Mouse (Mus musculus) stomach, embryonic 14.5 days (tissue): ENCODE data around the gene Vmn1r67. TPM values are rescaled to one million over a fixed set of nuclear protein-coding genes. Genes with fewer than 3 reads are reported as not detected.
A peak's percentile ranks its signal among the peaks of the same experiment; 100 is the strongest.

Source experiments
- ATAC-seq: fragments of 200-750 bp; cut with Nextera tagmentation; 2 replicates; pipeline ENCODE4 v1.8.0; 2017; ENCODE audit warnings: low read depth, moderate TSS enrichment; ENCODE audit not compliant: insufficient number of reproducible peaks, insufficient read depth, low FRiP score
- H3K27ac ChIP-seq: fragments of 300-500 bp; sonication (generic); 2 replicates; pipeline ENCODE4 v1.5.1; 2014; ENCODE audit warnings: mild to moderate bottlenecking, low read length, moderate library complexity, mixed read lengths
- H3K27me3 ChIP-seq: fragments of 300-500 bp; sonication (generic); 2 replicates; pipeline ENCODE4 v1.6.1; 2014; ENCODE audit warnings: low read length, control low read depth, mixed read lengths; ENCODE audit not compliant: control insufficient read depth, insufficient read depth
- H3K36me3 ChIP-seq: fragments of 300-500 bp; sonication (generic); 2 replicates; pipeline ENCODE4 v1.6.1; 2014; ENCODE audit warnings: mild to moderate bottlenecking, control low read depth, low read length, moderate library complexity, mixed read lengths; ENCODE audit not compliant: control insufficient read depth, insufficient read depth
- H3K4me1 ChIP-seq: fragments of 300-500 bp; sonication (generic); 2 replicates; pipeline ENCODE4 v1.6.1; 2014; ENCODE audit warnings: low read length, control low read depth, mixed read lengths; ENCODE audit not compliant: control insufficient read depth, insufficient read depth
- H3K4me2 ChIP-seq: fragments of 300-500 bp; sonication (generic); replicated peaks from 2 replicates; pipeline ENCODE4 v1.6.1; 2014; ENCODE audit warnings: low read depth, low read length, control low read depth
- H3K4me3 ChIP-seq: fragments of 300-500 bp; sonication (generic); 2 replicates; pipeline ENCODE4 v1.5.1; 2014; ENCODE audit warnings: low read depth, low read length, control low read depth
- H3K9ac ChIP-seq: fragments of 300-500 bp; sonication (generic); replicated peaks from 2 replicates; pipeline ENCODE4 v1.6.1; 2014; ENCODE audit warnings: low read depth, mild to moderate bottlenecking, control low read depth, low read length, moderate library complexity, mixed read lengths
- H3K9me3 ChIP-seq: fragments of 300-500 bp; sonication (generic); 2 replicates; pipeline ENCODE4 v1.6.1; 2016; ENCODE audit warnings: low read depth, low read length, control low read depth; ENCODE audit not compliant: control insufficient read depth
- WGBS: fragments of 180-500 bp; shearing (Covaris S2); extraction: QIAGEN DNeasy Blood & Tissue Kit; methylation state at CpG from one replicate; pipeline ENCODE4 v1.1.7; 2014; 5-methylcytosine and 5-hydroxymethylcytosine counted together
- polyA plus RNA-seq: library from polyadenylated mRNA; unstranded; fragments of >200 nt; fragmentation: Nextera tagmentation; extraction: Ambion mirVana; gene quantifications from 2 replicates; pipeline ENCODE4 v1.2.1, GENCODE M21; 2014

Vmn1r67 gene
- not detected in 2 replicates for polyA plus RNA-seq

DNA sequence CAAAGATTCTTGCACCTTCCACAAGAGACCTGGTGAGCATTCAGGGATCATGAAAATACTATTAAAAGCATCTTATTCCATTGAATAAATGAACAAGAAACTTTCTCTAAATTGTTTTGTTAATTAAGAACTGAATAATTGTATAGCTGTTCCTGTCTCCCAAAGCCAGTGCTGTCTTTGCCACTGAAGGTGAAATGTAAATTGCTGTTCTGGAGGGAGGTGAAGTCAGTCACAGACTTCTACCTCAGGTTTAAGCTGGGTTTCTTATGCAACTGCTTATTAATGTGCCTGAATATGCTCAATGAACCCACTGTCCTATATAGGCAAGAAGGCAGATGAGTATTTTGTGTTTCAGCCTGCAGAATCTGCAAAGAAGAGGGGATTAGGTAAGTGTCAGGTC is at the start of gene Vmn1r67:
Gene Vmn1r67, plus strand, starts transcription at position 301 of the 400 bp plus-strand sequence.
- H3K27ac ChIP-seq, result no peak within 1 kb of the TSS
- H3K4me1 ChIP-seq, result no peaks in the 10 kb centered on the region
- H3K9ac ChIP-seq, result no peak within 1 kb of the TSS
- H3K4me2 ChIP-seq, result no peak within 1 kb of the TSS
- ATAC-seq, result no peak
- H3K9me3 ChIP-seq, result no peaks in the 10 kb centered on the region
- H3K36me3 ChIP-seq, result no peaks in the 10 kb centered on the region
- no peak within 1 kb of the TSS for H3K4me3 ChIP-seq
- no peaks in the 10 kb centered on the region for H3K27me3 ChIP-seq

DNA sequence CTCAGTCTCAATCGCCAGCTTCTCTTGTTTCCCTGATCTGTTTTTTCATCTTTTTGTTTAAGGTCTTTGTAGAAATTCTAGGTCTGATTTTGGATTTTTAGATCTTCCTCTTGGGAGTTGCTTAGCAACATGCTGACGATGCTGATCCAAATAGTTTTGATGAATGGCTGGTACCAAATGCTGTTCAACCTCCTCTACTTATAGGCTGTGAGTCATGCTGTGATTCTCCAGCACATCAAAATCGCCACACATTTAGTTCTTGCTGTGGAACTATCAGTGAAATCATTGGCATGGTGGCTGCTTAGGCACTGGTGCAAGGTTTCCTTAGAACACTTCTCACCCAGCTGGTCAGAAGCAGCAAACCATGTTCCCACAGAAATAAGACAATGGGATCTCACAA is 15.0 kb downstream of the Vmn1r67 start:
- Histone ChIP-seq H3K4me2 (no peak overlapping the region), H3K27ac (no peak overlapping the region), H3K9ac (no peak overlapping the region), H3K4me1 (no peaks in the 10 kb centered on the region), H3K4me3 (no peak overlapping the region), H3K27me3 (no peaks in the 10 kb centered on the region), H3K9me3 (no peaks in the 10 kb centered on the region; the same call in 1 of the 2 replicates), H3K36me3 (no peaks in the 10 kb centered on the region)
- no peak for ATAC-seq
- 69% methylated on average over 3 of the region's 3 CpGs for WGBS

DNA sequence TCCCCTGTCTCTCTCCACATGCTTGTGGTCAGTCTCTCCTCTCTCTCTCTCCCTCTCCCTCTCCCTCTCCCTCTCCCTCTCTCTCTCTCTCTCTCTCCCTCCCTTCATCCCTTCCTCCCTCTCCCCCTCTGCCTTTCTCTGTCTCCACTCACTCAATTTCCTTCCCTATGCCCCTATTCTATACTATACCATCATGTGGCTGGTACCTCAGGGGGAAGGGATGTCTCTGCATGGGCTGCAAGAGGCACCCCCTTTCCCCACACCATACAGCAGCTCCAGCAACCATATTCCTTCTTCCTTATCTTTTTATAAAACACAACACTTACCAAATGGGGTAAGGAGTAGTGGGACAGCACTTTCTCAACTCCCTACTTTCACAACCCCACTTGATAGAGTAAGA is 36.7 kb downstream of the Vmn1r67 start:
- no peaks in the 10 kb centered on the region for H3K36me3 ChIP-seq
- no peaks in the 10 kb centered on the region for H3K9me3 ChIP-seq
- no peaks in the 10 kb centered on the region for H3K4me1 ChIP-seq
- no peak overlapping the region for H3K9ac ChIP-seq
- H3K4me3 ChIP-seq, result no peak overlapping the region
- no peaks in the 10 kb centered on the region for H3K27me3 ChIP-seq
- no peak overlapping the region for H3K4me2 ChIP-seq
- ATAC-seq, result no peak
- no peak overlapping the region for H3K27ac ChIP-seq

DNA sequence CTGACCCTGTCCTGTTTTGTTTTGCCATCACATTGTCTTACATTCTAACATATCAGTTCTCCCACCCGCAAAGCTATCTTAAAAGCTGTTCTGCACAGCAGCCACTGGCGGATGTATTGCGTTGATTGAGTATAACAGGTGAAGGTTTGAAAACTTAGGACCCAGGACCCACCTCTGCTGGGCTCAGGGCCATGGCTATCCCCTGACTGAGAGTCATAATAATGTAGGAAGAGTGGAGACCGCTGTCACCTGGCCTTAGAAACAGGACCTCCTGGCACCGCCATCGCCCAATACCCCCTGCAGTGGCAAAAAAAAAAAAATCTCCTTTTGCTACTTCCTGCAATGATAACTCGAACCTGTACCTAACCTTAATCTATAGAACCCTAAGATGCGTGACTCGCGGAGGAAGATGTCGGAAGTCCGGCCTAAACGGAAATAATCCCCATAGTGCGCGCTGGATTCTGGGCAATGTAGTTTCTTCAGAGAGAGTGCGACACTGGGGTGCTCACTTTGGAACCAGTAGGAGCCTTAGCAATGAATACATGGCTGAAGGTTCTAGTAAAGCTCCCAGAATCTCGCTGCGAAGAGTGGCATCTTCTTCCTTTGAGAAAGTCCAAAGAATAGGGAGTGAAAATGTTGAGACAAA is 37.6 kb downstream of the Vmn1r67 start:
- Histone ChIP-seq H3K4me3 (no peak overlapping the region), H3K27ac (no peak overlapping the region), H3K27me3 (no peaks in the 10 kb centered on the region), H3K4me2 (no peak overlapping the region), H3K4me1 (no peaks in the 10 kb centered on the region), H3K36me3 (no peaks in the 10 kb centered on the region), H3K9me3 (no peaks in the 10 kb centered on the region), H3K9ac (no peak overlapping the region)
- ATAC-seq, result no peak
- WGBS, result 72% methylated on average over 18 of the region's 18 CpGs

DNA sequence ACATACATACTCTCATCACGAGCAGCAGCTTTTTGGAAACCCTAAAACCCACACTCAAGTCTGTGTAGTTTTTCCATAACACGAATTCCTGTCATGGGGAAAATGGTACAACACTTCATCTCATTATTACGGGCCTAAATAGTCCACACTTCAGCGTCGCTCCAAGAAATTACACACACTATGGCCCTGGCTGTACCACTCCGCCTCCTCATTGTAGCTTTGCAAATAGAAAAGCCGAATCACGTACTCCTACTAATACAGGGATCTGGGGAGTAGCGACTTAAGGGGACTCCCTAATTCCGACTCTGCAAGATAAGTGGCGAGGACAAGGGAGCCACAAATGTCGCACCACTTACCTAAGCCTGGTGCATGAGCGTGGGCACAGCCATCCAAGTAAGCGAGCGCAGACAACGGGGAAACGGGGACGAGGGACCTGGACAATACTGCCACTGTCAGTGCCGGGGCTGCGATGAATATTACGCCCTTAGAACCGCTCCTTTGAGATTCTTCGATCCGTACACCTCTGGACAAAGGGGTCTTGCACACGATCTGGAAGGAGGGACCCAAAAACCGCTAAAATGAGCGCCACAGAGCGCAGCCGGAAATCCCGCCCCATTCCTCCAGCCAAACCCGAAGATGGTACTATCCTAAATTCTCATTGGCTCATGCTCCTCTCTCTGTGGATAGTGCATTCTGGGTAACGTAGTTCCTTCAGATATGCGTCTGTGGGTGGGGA is 51.8 kb downstream of the Vmn1r67 start, which contains the start of gene Zik1:
Gene Zik1, minus strand, starts transcription at position 609 of the 736 bp plus-strand sequence.
- H3K27ac ChIP-seq, result no peak within 1 kb of the TSS

DNA sequence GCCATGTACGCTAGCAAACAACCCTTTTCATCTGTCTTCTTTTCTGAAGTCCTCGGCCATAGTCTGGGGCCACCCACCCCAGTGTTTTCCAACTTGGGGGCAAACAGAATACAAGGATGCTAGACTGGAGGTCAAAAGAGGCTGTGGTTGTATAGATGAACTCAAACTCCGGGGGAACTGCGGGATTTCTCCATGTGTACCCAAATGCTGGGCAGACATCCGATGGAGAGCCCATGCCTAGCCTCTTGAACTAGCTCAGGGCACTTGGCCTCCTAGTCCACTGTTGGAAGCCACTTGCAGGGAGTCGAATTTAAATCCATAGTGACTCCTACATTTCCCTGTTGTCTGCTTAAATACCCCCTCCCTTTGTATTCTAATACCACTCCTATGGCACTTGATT is 52.4 kb downstream of the Vmn1r67 start:
- Histone ChIP-seq H3K27me3 (no peaks in the 10 kb centered on the region), H3K36me3 (peaks cover 5% of the 10 kb centered on the region), H3K27ac (no peak overlapping the region), H3K4me3 (peak overlapping the region; percentile 68), H3K9me3 (no peaks in the 10 kb centered on the region), H3K9ac (no peak overlapping the region), H3K4me2 (no peak overlapping the region), H3K4me1 (peaks cover 7% of the 10 kb centered on the region; the same call in 1 of the 2 replicates)
- ATAC-seq, result no peak
- 36% methylated on average over 6 of the region's 6 CpGs for WGBS

More for the DNA sequence above, 51.8 kb downstream of the Vmn1r67 start, which contains the start of gene Zik1:
- ATAC-seq, result peak; percentile 99
- Histone ChIP-seq H3K9ac (peak within 1 kb of the TSS; percentile 64), H3K4me1 (peaks cover 7% of the 10 kb centered on the region; the same call in 1 of the 2 replicates), H3K4me2 (peak within 1 kb of the TSS; percentile 70), H3K4me3 (peak within 1 kb of the TSS; percentile 68), H3K9me3 (no peaks in the 10 kb centered on the region), H3K36me3 (peaks cover 11% of the 10 kb centered on the region), H3K27me3 (no peaks in the 10 kb centered on the region)
- 1% methylated on average over 33 of the region's 33 CpGs for WGBS

Other genes with a start within 250 kb of the Vmn1r67 start
- gene Vmn1r66, start 165.3 kb upstream of the Vmn1r67 start, polyA plus RNA-seq, result not detected in 2 replicates
- 14.3 and 14.4 TPM in 2 replicates for gene Zik1, start 52.1 kb downstream of the Vmn1r67 start, polyA plus RNA-seq
- not detected in 2 replicates for gene Vmn1r68, start 115.2 kb downstream of the Vmn1r67 start, polyA plus RNA-seq
- not detected in 2 replicates for gene Vmn1r69, start 170.3 kb downstream of the Vmn1r67 start, polyA plus RNA-seq
- not detected in 2 replicates for gene Vmn1r70, start 188.2 kb downstream of the Vmn1r67 start, polyA plus RNA-seq
- gene Nlrp4b, start 244.5 kb downstream of the Vmn1r67 start, polyA plus RNA-seq, result not detected in 2 replicates